Mouse (Mus musculus) CH12.LX (cell line): ENCODE measurements around the gene Creb5. TPM values are rescaled to one million over a fixed set of nuclear protein-coding genes. Genes with fewer than 3 reads are reported as not detected.

Experiments used
- DNase-seq: peaks from one replicate; pipeline ENCODE4 v3.0.0-alpha.2; 2013; ENCODE audit errors: extremely low read depth
- H3K27ac ChIP-seq: 2 replicates; pipeline ENCODE4 v1.5.1; 2012; ENCODE audit warnings: low read depth, mild to moderate bottlenecking, control low read depth, moderate library complexity; ENCODE audit not compliant: insufficient read depth
- H3K27me3 ChIP-seq: replicated peaks from 2 replicates; pipeline ENCODE3; 2012; ENCODE audit warnings: inconsistent platforms
- H3K36me3 ChIP-seq, 2 experiments: replicated peaks in 1 of 2; 2 replicates each; pipeline versions ENCODE3 to v1.6.1; 2012; ENCODE audit warnings: inconsistent platforms in 1 of 2, low read length in 1 of 2, mild to moderate bottlenecking in 1 of 2, mixed read lengths in 1 of 2, moderate library complexity in 1 of 2; ENCODE audit not compliant: control insufficient read depth in 1 of 2, insufficient read depth in 1 of 2
- H3K4me1 ChIP-seq, 2 experiments: 2 replicates each; pipeline ENCODE4 v1.6.1; 2012; ENCODE audit warnings: inconsistent platforms in 1 of 2, moderate library complexity in 1 of 2; ENCODE audit not compliant: insufficient read depth in 2 of 2, control insufficient read depth in 1 of 2
- H3K4me2 ChIP-seq: 2 replicates; pipeline ENCODE4 v1.6.1; 2012; ENCODE audit warnings: low read depth, mild to moderate bottlenecking, control low read depth; ENCODE audit not compliant: poor library complexity, insufficient read depth, severe bottlenecking
- H3K4me3 ChIP-seq, 3 experiments: fragments of 150-350 bp in 1 of 3; sonication (generic) in 1 of 3; replicated peaks in 1 of 3; 2 replicates each; pipeline versions ENCODE3 to v1.5.1; 2011 to 2012; ENCODE audit warnings: low read depth in 2 of 3, low read length in 2 of 3, mild to moderate bottlenecking in 2 of 3, moderate library complexity in 2 of 3, control low read depth in 1 of 3, improper control_type of control experiment in 1 of 3, inconsistent platforms in 1 of 3, mixed read lengths in 1 of 3; ENCODE audit not compliant: poor library complexity in 1 of 3
- H3K79me2 ChIP-seq: replicated peaks from 2 replicates; pipeline ENCODE4 v1.6.1; 2012; ENCODE audit warnings: mild to moderate bottlenecking, moderate library complexity; ENCODE audit not compliant: control insufficient read depth, poor library complexity, insufficient read depth, severe bottlenecking; ENCODE audit errors: extremely low read depth
- H3K9ac ChIP-seq: 2 replicates; pipeline ENCODE4 v1.6.1; 2012; ENCODE audit warnings: low read depth, mild to moderate bottlenecking, control low read depth, moderate library complexity; ENCODE audit not compliant: insufficient read depth
- H3K9me3 ChIP-seq: replicated peaks from 2 replicates; pipeline ENCODE3; 2012; ENCODE audit warnings: low read length, inconsistent platforms, mixed read lengths
- BHLHE40 ChIP-seq: IDR thresholded peaks from 2 replicates; pipeline ENCODE4 v1.6.1; 2011; ENCODE audit warnings: mild to moderate bottlenecking, low read depth, low read length, improper control_type of control experiment
- CHD1 ChIP-seq: IDR thresholded peaks from 2 replicates; pipeline ENCODE4 v1.6.1; 2012; ENCODE audit warnings: low read depth, low read length, improper control_type of control experiment, inconsistent platforms
- ELF1 ChIP-seq: IDR thresholded peaks from 2 replicates; pipeline ENCODE4 v1.6.1; 2014; ENCODE audit warnings: low read depth, mild to moderate bottlenecking, inconsistent platforms, low read length, improper control_type of control experiment
- GABPA ChIP-seq: IDR thresholded peaks from 2 replicates; pipeline ENCODE4 v1.6.1; 2012; ENCODE audit warnings: low read depth, low read length, improper control_type of control experiment, inconsistent platforms; ENCODE audit not compliant: insufficient replicate concordance
- IRF4 ChIP-seq: IDR thresholded peaks from 2 replicates; pipeline ENCODE4 v1.6.1; 2014; ENCODE audit warnings: low read depth, mild to moderate bottlenecking, inconsistent platforms, low read length, improper control_type of control experiment
- JUN ChIP-seq: IDR thresholded peaks from 2 replicates; pipeline ENCODE4 v1.6.1; 2011; ENCODE audit warnings: low read depth, mild to moderate bottlenecking, low read length, improper control_type of control experiment, moderate library complexity; ENCODE audit not compliant: insufficient read depth
- JUND ChIP-seq: conservative IDR thresholded peaks from 2 replicates; pipeline ENCODE4 v1.6.1; 2011; ENCODE audit warnings: low read depth, low read length, improper control_type of control experiment
- MAFK ChIP-seq: IDR thresholded peaks from 2 replicates; pipeline ENCODE4 v1.6.1; 2011; ENCODE audit warnings: low read length, improper control_type of control experiment; ENCODE audit not compliant: insufficient replicate concordance
- MAZ ChIP-seq: IDR thresholded peaks from 2 replicates; pipeline ENCODE4 v1.6.1; 2012; ENCODE audit warnings: low read depth, mild to moderate bottlenecking, inconsistent platforms, low read length, improper control_type of control experiment, moderate library complexity
- MXI1 ChIP-seq: IDR thresholded peaks from 2 replicates; pipeline ENCODE4 v1.6.1; 2011; ENCODE audit warnings: mild to moderate bottlenecking, low read depth, low read length, improper control_type of control experiment
- NELFE ChIP-seq: IDR thresholded peaks from 2 replicates; pipeline ENCODE4 v1.6.1; 2011; ENCODE audit warnings: low read depth, low read length, improper control_type of control experiment
- NRF1 ChIP-seq: IDR thresholded peaks from 2 replicates; pipeline ENCODE4 v1.6.1; 2014; ENCODE audit warnings: low read depth, mild to moderate bottlenecking, inconsistent platforms, low read length, improper control_type of control experiment, moderate library complexity
- POLR2A ChIP-seq: IDR thresholded peaks from 2 replicates; pipeline ENCODE4 v1.6.1; 2011; ENCODE audit warnings: low read depth, mild to moderate bottlenecking, improper control_type of control experiment, low read length
- POLR2AphosphoS2 ChIP-seq: IDR thresholded peaks from 2 replicates; pipeline ENCODE4 v1.6.1; 2011; ENCODE audit warnings: low read depth, low read length, improper control_type of control experiment
- RAD21 ChIP-seq: IDR thresholded peaks from 2 replicates; pipeline ENCODE4 v1.6.1; 2011; ENCODE audit warnings: low read depth, mild to moderate bottlenecking, low read length, improper control_type of control experiment, moderate library complexity
- SIN3A ChIP-seq: IDR thresholded peaks from 2 replicates; pipeline ENCODE4 v1.6.1; 2012; ENCODE audit warnings: low read length, improper control_type of control experiment, inconsistent platforms
- SMC3 ChIP-seq: IDR thresholded peaks from 2 replicates; pipeline ENCODE4 v1.6.1; 2011; ENCODE audit warnings: low read depth, low read length, improper control_type of control experiment
- TBP ChIP-seq: conservative IDR thresholded peaks from 2 replicates; pipeline ENCODE4 v1.6.1; 2011; ENCODE audit warnings: low read depth, low read length, improper control_type of control experiment
- TCF12 ChIP-seq: IDR thresholded peaks from 2 replicates; pipeline ENCODE4 v1.6.1; 2014; ENCODE audit warnings: low read depth, mild to moderate bottlenecking, inconsistent platforms, low read length, improper control_type of control experiment
- UBTF ChIP-seq: IDR thresholded peaks from 2 replicates; pipeline ENCODE4 v1.6.1; 2012; ENCODE audit warnings: low read depth, mild to moderate bottlenecking, inconsistent platforms, low read length, improper control_type of control experiment, moderate library complexity
- ZC3H11A ChIP-seq: IDR thresholded peaks from 2 replicates; pipeline ENCODE4 v1.6.1; 2012; ENCODE audit warnings: low read depth, mild to moderate bottlenecking, inconsistent platforms, low read length, improper control_type of control experiment
- ZKSCAN1 ChIP-seq: IDR thresholded peaks from 2 replicates; pipeline ENCODE4 v1.6.1; 2012; ENCODE audit warnings: low read depth, inconsistent platforms, low read length, improper control_type of control experiment, borderline replicate concordance
- ZMIZ1 ChIP-seq: IDR thresholded peaks from 2 replicates; pipeline ENCODE4 v1.6.1; 2012; ENCODE audit warnings: low read depth, mild to moderate bottlenecking, inconsistent platforms, low read length, improper control_type of control experiment
- ZNF384 ChIP-seq: IDR thresholded peaks from 2 replicates; pipeline ENCODE4 v1.6.1; 2012; ENCODE audit warnings: low read depth, low read length, improper control_type of control experiment, inconsistent platforms
- dilution Hi-C: fragments of 300-500 bp; cut with MboI; formaldehyde crosslinking; loops from 2 replicates; pipeline ENCODE4 v1.14.3; 2020; ENCODE audit warnings: low sequenced_read_pairs; ENCODE audit not compliant: extremely low pct_unique_long_range_greater_than_20kb, extremely low pct_ligation_motif_present
- in situ Hi-C: fragments of 300-500 bp; cut with MboI; formaldehyde crosslinking; loops from 3 replicates; pipeline ENCODE4 v1.14.3; 2019; ENCODE audit warnings: low sequenced_read_pairs, low pct_ligation_motif_present, low pct_unique_long_range_greater_than_20kb, mixed read lengths
- polyA plus RNA-seq: library from polyadenylated mRNA; unstranded; fragments of >175 nt; gene quantifications from 2 replicates; pipeline ENCODE4 v1.2.1, GENCODE M21; 2012; ENCODE audit warnings: low read depth; ENCODE audit not compliant: insufficient read length
- total RNA-seq, 2 experiments: library from RNA; depleted of rRNA; stranded (reverse); fragments of 300-350 nt in 1 of 2; fragments of >200 nt in 1 of 2; gene quantifications; 2 replicates each; pipeline ENCODE4 v1.2.3; 2012 to 2014

Creb5 gene
- total and polyA plus RNA-seq, 3 experiments, result 0.68 to 2.1 (median 0.86) TPM

DNA sequence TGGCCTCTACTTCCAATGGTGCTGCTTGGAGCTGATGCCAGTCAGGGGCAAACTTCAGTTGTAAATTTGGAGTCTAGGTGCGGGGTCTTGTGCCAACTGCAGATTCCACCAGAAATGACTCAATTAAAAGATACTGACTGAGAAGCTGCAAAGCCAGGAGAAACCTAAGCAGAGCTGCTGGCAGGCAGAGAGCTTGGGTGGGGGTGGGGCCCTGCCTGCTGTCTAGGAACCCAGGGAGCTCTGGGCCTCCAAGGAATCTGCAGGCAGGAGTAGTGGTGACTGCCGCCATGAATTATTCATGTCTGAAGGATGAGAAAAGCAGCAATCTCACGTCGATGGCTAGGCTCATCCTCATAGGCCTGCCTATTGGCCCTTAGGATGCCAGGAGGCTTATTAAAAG lies 306.5 kb downstream of the Creb5 start:
- in situ Hi-C loops, result no loop called here
- TF ChIP-seq ZNF384 (no peak), POLR2A (no peak), MAZ (no peak), JUND (no peak), BHLHE40 (no peak), GABPA (no peak), MAFK (no peak), UBTF (no peak), NRF1 (no peak), SIN3A (no peak), TCF12 (no peak), IRF4 (no peak), ELF1 (no peak), NELFE (no peak), ZMIZ1 (no peak)
- no peak for DNase-seq
- Histone ChIP-seq H3K4me1 (peaks cover 21 to 38% of the 10 kb centered on the region in 2 experiments), H3K4me2 (no peak overlapping the region), H3K79me2 (no peaks in the 10 kb centered on the region), H3K27me3 (no peaks in the 10 kb centered on the region), H3K4me3 (no peak overlapping the region), H3K9me3 (no peaks in the 10 kb centered on the region), H3K27ac (no peak overlapping the region), H3K36me3 (no peaks in the 10 kb centered on the region), H3K9ac (no peak overlapping the region)
- dilution Hi-C loops, result no loop called here

GRCm38 (mm10) chr6:53594316-53594715 lies 307.2 kb downstream of the Creb5 start:
- Histone ChIP-seq H3K9ac (no peak overlapping the region), H3K4me1 (peaks cover 17 to 33% of the 10 kb centered on the region in 2 experiments; a peak in 3 of 4 replicates), H3K79me2 (no peaks in the 10 kb centered on the region), H3K36me3 (no peaks in the 10 kb centered on the region), H3K27me3 (no peaks in the 10 kb centered on the region), H3K4me2 (no peak overlapping the region), H3K27ac (no peak overlapping the region), H3K4me3 (no peak overlapping the region), H3K9me3 (no peaks in the 10 kb centered on the region)
- no peak for DNase-seq
- TF ChIP-seq GABPA (no peak), TBP (no peak), UBTF (no peak), POLR2AphosphoS2 (no peak), JUND (no peak), ZNF384 (no peak), MXI1 (no peak), CHD1 (no peak), RAD21 (no peak), MAFK (no peak), JUN (no peak), SMC3 (no peak), ZC3H11A (no peak), ZKSCAN1 (no peak)
- in situ Hi-C loops (no loop called here), dilution Hi-C loops (no loop called here)
